Mouse (Mus musculus) lung, embryonic 16.5 days (tissue): ENCODE measurements at regions not wholly inside any gene's neighbourhood (a gene's known extent, or its start where the extent isn't known, plus 50 kb on each side); places are given as distances from the start of the nearest gene placed in this dataset.

Experiments
- ATAC-seq: fragments of 200-750 bp; cut with Nextera tagmentation; 2 replicates; pipeline ENCODE4 v1.8.0; 2017; ENCODE audit warnings: low read depth, mild to moderate bottlenecking, moderate library complexity
- H3K27ac ChIP-seq: fragments of 300-500 bp; sonication (generic); 2 replicates; pipeline ENCODE4 v1.5.1; 2014; ENCODE audit warnings: mild to moderate bottlenecking, control low read depth, low read length
- H3K27me3 ChIP-seq: fragments of 300-500 bp; sonication (generic); 2 replicates; pipeline ENCODE4 v1.6.1; 2014; ENCODE audit warnings: low read depth, low read length, mixed read lengths; ENCODE audit not compliant: control insufficient read depth, insufficient read depth
- H3K36me3 ChIP-seq: fragments of 300-500 bp; sonication (generic); 2 replicates; pipeline ENCODE4 v1.6.1; 2014; ENCODE audit warnings: low read length; ENCODE audit not compliant: control insufficient read depth, insufficient read depth
- H3K4me1 ChIP-seq: fragments of 300-500 bp; sonication (generic); replicated peaks from 2 replicates; pipeline ENCODE4 v1.6.1; 2014; ENCODE audit warnings: low read length, mixed read lengths; ENCODE audit not compliant: control insufficient read depth, insufficient read depth
- H3K4me2 ChIP-seq: fragments of 300-500 bp; sonication (generic); 2 replicates; pipeline ENCODE4 v1.6.1; 2014; ENCODE audit warnings: low read depth, low read length, control low read depth
- H3K4me3 ChIP-seq: fragments of 300-500 bp; sonication (generic); 2 replicates; pipeline ENCODE4 v1.5.1; 2014; ENCODE audit warnings: mild to moderate bottlenecking, low read length, control low read depth
- H3K9ac ChIP-seq: fragments of 300-500 bp; sonication (generic); 2 replicates; pipeline ENCODE4 v1.6.1; 2014; ENCODE audit warnings: low read length, control low read depth
- H3K9me3 ChIP-seq: fragments of 300-500 bp; sonication (generic); 2 replicates; pipeline ENCODE4 v1.6.1; 2016; ENCODE audit warnings: low read length; ENCODE audit not compliant: control insufficient read depth
- WGBS: fragments of 180-500 bp; shearing (Covaris S2); extraction: QIAGEN DNeasy Blood & Tissue Kit; methylation state at CpG from one replicate; pipeline ENCODE4 v1.1.7; 2014; 5-methylcytosine and 5-hydroxymethylcytosine counted together

GRCm38 (mm10) chr8:117856121-117856520 lies 54.4 kb upstream of the Mphosph6 start:
- no peak overlapping the region for H3K4me3 ChIP-seq
- no peak overlapping the region for H3K27ac ChIP-seq
- H3K4me2 ChIP-seq: no peak overlapping the region
- H3K36me3 ChIP-seq: no peaks in the 10 kb centered on the region
- H3K4me1 ChIP-seq: no peaks in the 10 kb centered on the region
- WGBS: 66% methylated on average over 13 of the region's 13 CpGs
- no peaks in the 10 kb centered on the region for H3K9me3 ChIP-seq
- no peak for ATAC-seq
- no peak overlapping the region for H3K9ac ChIP-seq
- peaks cover 2% of the 10 kb centered on the region; the same call in 1 of the 2 replicates for H3K27me3 ChIP-seq

GRCm38 (mm10) chr8:117854942-117855491 lies 53.3 kb upstream of the Mphosph6 start:
- no peak for ATAC-seq
- no peaks in the 10 kb centered on the region for H3K36me3 ChIP-seq
- no peak overlapping the region for H3K4me2 ChIP-seq
- no peaks in the 10 kb centered on the region for H3K27me3 ChIP-seq
- H3K27ac ChIP-seq: no peak overlapping the region
- H3K4me3 ChIP-seq: no peak overlapping the region
- no peaks in the 10 kb centered on the region for H3K4me1 ChIP-seq
- H3K9ac ChIP-seq: no peak overlapping the region
- H3K9me3 ChIP-seq: no peaks in the 10 kb centered on the region
- WGBS: 86% methylated on average over 7 of the region's 7 CpGs

GRCm38 (mm10) chr8:117854301-117854700 lies 52.6 kb upstream of the Mphosph6 start:
- Histone ChIP-seq H3K4me1 (no peaks in the 10 kb centered on the region), H3K9me3 (no peaks in the 10 kb centered on the region), H3K36me3 (no peaks in the 10 kb centered on the region), H3K27me3 (no peaks in the 10 kb centered on the region), H3K9ac (no peak overlapping the region), H3K4me2 (no peak overlapping the region), H3K27ac (no peak overlapping the region), H3K4me3 (no peak overlapping the region)
- WGBS: 73% methylated on average over 11 of the region's 11 CpGs
- ATAC-seq: no peak

GRCm38 (mm10) chr8:117853408-117853807 lies 51.7 kb upstream of the Mphosph6 start:
- no peaks in the 10 kb centered on the region for H3K27me3 ChIP-seq
- no peaks in the 10 kb centered on the region for H3K9me3 ChIP-seq
- no peaks in the 10 kb centered on the region for H3K4me1 ChIP-seq
- no peak overlapping the region for H3K4me3 ChIP-seq
- no peak overlapping the region for H3K4me2 ChIP-seq
- no peak overlapping the region for H3K9ac ChIP-seq
- H3K27ac ChIP-seq: no peak overlapping the region
- 43% methylated on average over 4 of the region's 4 CpGs for WGBS
- H3K36me3 ChIP-seq: no peaks in the 10 kb centered on the region
- no peak for ATAC-seq

- Histone ChIP-seq H3K27ac (no peak overlapping the region), H3K4me1 (no peaks in the 10 kb centered on the region), H3K4me2 (no peak overlapping the region), H3K9me3 (no peaks in the 10 kb centered on the region), H3K27me3 (no peaks in the 10 kb centered on the region), H3K9ac (no peak overlapping the region), H3K4me3 (no peak overlapping the region), H3K36me3 (no peaks in the 10 kb centered on the region)
- WGBS: 39% methylated on average over 6 of the region's 6 CpGs
- ATAC-seq: no peak
Observed at GRCm38 (mm10) chr8:117852521-117852920, 50.8 kb upstream of the Mphosph6 start.
